Mouse (Mus musculus): ENCODE data around the gene Mup14. TPM values are rescaled to one million over a fixed set of nuclear protein-coding genes. Genes with fewer than 3 reads are reported as not detected.

Gene Mup14
- 0.24 and 1.6 TPM in 2 replicates for polyA plus RNA-seq (2012; rRNA removed)

GRCm38 (mm10) chr4:61303900-61304299 is at the start of gene Mup14:
Mup14 (minus strand) TSS chr4:61304000.

Other genes with a start within 250 kb of the Mup14 start
- gene Mup13, start 75.7 kb downstream of the Mup14 start, polyA plus RNA-seq (2012; rRNA removed): not detected in 2 replicates
- not detected in 2 replicates for gene Mup15, start 135.7 kb upstream of the Mup14 start, polyA plus RNA-seq (2012; rRNA removed)
- not detected in 2 replicates for gene Mup16, start 215.5 kb upstream of the Mup14 start, polyA plus RNA-seq (2012; rRNA removed)

Data from stomach, adult 2 months (tissue).